Mouse (Mus musculus): ENCODE results near the gene Tnfrsf9. TPM values are rescaled to one million over a fixed set of nuclear protein-coding genes. Genes with fewer than 3 reads are reported as not detected.

Gene Tnfrsf9
- polyA plus RNA-seq, 1 experiment = 0.08 TPM

DNA sequence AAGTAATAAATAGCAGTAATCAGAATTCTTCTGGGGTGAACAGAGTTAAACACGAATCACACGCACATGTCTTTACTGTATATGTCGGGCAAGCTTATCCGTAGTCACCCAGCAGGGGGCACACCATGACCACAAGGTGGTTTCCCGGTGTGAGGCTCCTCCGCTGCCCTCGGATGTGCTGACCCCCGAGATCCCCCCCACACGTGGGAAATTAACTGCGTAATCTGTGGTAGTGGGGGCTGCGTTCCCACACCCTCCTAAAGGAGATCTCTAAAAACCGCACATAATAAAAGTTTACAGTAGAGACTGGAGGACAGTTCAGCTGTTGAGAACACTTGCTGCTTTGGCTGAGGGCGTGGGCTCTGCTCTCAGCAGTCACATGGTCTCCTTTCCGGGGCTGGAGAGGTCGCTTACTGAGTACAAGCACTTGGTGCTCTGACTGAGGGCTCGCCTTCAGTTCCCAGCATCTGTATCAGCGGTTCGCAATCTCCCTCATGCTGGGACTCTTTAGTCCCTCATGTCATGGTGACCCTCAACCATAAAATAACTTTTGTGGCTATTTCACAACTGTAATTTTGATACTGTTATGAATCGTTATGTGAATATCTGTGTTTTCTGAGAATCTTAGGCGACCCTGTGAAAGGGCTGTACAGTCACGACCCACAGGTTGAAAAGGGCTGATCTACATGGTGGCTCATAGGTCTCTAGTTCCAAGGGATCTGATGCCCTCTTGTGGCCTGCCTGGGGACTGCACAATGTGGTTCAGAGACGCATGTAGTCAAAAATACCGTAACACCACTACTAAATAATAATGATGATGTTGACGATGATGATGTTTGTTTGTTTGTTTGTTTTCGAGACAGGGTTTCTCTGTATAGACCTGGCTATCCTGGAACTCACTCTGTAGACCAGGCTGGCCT is 50.5 kb downstream of the Tnfrsf9 start:
- Histone ChIP-seq H3K27me3 (ENCODE audit: control insufficient read depth, insufficient read depth, insufficient read length) (no peaks in the 10 kb centered on the region), H3K79me3 (ENCODE audit: low read depth) (no peaks in the 10 kb centered on the region), H3K36me3 (ENCODE audit: control insufficient read depth, insufficient read depth) (no peaks in the 10 kb centered on the region), H3K79me2 (ENCODE audit: control insufficient read depth, insufficient read depth) (no peaks in the 10 kb centered on the region), H3ac (ENCODE audit: control insufficient read depth, insufficient read length, low read depth) (peak overlapping the region; percentile 50), H3K4me3 (ENCODE audit: insufficient read depth, poor library complexity, severe bottlenecking) (no peak overlapping the region)
- no peak for TF ChIP-seq MYOD1 (IDR thresholded peaks at IDR 0.05; ENCODE audit: control insufficient read depth, insufficient read length, low read depth)
- TF ChIP-seq USF1 (IDR thresholded peaks at IDR 0.05; ENCODE audit: low read depth) = peak; percentile 60
- no peak for TF ChIP-seq CEBPB (IDR thresholded peaks at IDR 0.05; ENCODE audit: low read depth)
- TF ChIP-seq CTCF (IDR thresholded peaks at IDR 0.05; ENCODE audit: control insufficient read depth, insufficient read depth, insufficient read length) = peak; percentile 63
- no peak for TF ChIP-seq FOSL1 (IDR thresholded peaks at IDR 0.05; ENCODE audit: insufficient read depth, low read length, poor library complexity, severe bottlenecking)
- no peak for TF ChIP-seq MAX (IDR thresholded peaks at IDR 0.05)
- TF ChIP-seq MYOG (IDR thresholded peaks at IDR 0.05; ENCODE audit: control insufficient read depth, extremely low read depth, insufficient read length) = no peak

GRCm38 (mm10) chr4:150965555-150965951 is 51.2 kb downstream of the Tnfrsf9 start:
- TF ChIP-seq MAX (IDR thresholded peaks at IDR 0.05) (no peak), CTCF (IDR thresholded peaks at IDR 0.05; ENCODE audit: control insufficient read depth, insufficient read depth, insufficient read length) (peak; percentile 10)
- Histone ChIP-seq H3K4me3 (ENCODE audit: insufficient read depth, poor library complexity, severe bottlenecking) (no peak overlapping the region), H3ac (ENCODE audit: control insufficient read depth, insufficient read length, low read depth) (no peak overlapping the region), H3K79me3 (ENCODE audit: low read depth) (no peaks in the 10 kb centered on the region), H3K36me3 (ENCODE audit: control insufficient read depth, insufficient read depth) (no peaks in the 10 kb centered on the region), H3K79me2 (ENCODE audit: control insufficient read depth, insufficient read depth) (no peaks in the 10 kb centered on the region), H3K27me3 (ENCODE audit: control insufficient read depth, insufficient read depth, insufficient read length) (no peaks in the 10 kb centered on the region)

- Histone ChIP-seq H3K36me3 (ENCODE audit: control insufficient read depth, insufficient read depth) (no peaks in the 10 kb centered on the region), H3ac (ENCODE audit: control insufficient read depth, insufficient read length, low read depth) (no peak overlapping the region), H3K79me3 (ENCODE audit: low read depth) (no peaks in the 10 kb centered on the region), H3K79me2 (ENCODE audit: control insufficient read depth, insufficient read depth) (no peaks in the 10 kb centered on the region), H3K27me3 (ENCODE audit: control insufficient read depth, insufficient read depth, insufficient read length) (no peaks in the 10 kb centered on the region), H3K4me3 (ENCODE audit: insufficient read depth, poor library complexity, severe bottlenecking) (no peak overlapping the region)
- TF ChIP-seq CEBPB (IDR thresholded peaks at IDR 0.05; ENCODE audit: low read depth) = no peak
- TF ChIP-seq CTCF (IDR thresholded peaks at IDR 0.05; ENCODE audit: control insufficient read depth, insufficient read depth, insufficient read length) = peak; percentile 20
These were observed 52.2 kb downstream of the Tnfrsf9 start for GRCm38 (mm10) chr4:150966556-150966955.

DNA sequence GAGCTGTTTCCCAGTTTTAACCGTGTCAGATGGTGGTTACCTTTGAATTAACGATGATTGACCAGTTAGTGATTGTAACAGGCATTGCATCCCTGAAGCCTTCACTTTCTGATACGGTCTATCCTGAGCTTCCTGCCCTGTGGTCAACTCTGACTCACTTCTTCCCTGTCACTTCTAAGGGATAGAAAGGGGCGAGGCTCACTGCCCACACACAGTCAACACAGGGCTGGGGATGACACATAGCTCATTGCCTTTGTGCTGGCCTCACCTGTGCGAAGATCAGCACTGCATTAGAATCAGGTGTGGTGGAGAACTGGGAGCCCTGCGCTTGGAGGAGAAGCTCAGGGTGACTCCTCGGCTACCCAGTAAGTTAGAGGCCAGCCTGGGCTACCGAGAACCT is 54.6 kb downstream of the Tnfrsf9 start:
- Histone ChIP-seq H3K4me3 (ENCODE audit: insufficient read depth, poor library complexity, severe bottlenecking) (no peak overlapping the region), H3K36me3 (ENCODE audit: control insufficient read depth, insufficient read depth) (no peaks in the 10 kb centered on the region), H3K79me2 (ENCODE audit: control insufficient read depth, insufficient read depth) (no peaks in the 10 kb centered on the region), H3ac (ENCODE audit: control insufficient read depth, insufficient read length, low read depth) (no peak overlapping the region), H3K79me3 (ENCODE audit: low read depth) (no peaks in the 10 kb centered on the region), H3K27me3 (ENCODE audit: control insufficient read depth, insufficient read depth, insufficient read length) (no peaks in the 10 kb centered on the region)
- no peak for TF ChIP-seq MAX (IDR thresholded peaks at IDR 0.05)
- no peak for TF ChIP-seq USF1 (IDR thresholded peaks at IDR 0.05; ENCODE audit: low read depth)
- TF ChIP-seq MYOD1 (IDR thresholded peaks at IDR 0.05; ENCODE audit: control insufficient read depth, insufficient read length, low read depth) = no peak
- TF ChIP-seq CEBPB (IDR thresholded peaks at IDR 0.05; ENCODE audit: low read depth) = no peak
- no peak for TF ChIP-seq FOSL1 (IDR thresholded peaks at IDR 0.05; ENCODE audit: insufficient read depth, low read length, poor library complexity, severe bottlenecking)
- TF ChIP-seq MYOG (IDR thresholded peaks at IDR 0.05; ENCODE audit: control insufficient read depth, extremely low read depth, insufficient read length) = no peak
- TF ChIP-seq CTCF (IDR thresholded peaks at IDR 0.05; ENCODE audit: control insufficient read depth, insufficient read depth, insufficient read length) = no peak

DNA sequence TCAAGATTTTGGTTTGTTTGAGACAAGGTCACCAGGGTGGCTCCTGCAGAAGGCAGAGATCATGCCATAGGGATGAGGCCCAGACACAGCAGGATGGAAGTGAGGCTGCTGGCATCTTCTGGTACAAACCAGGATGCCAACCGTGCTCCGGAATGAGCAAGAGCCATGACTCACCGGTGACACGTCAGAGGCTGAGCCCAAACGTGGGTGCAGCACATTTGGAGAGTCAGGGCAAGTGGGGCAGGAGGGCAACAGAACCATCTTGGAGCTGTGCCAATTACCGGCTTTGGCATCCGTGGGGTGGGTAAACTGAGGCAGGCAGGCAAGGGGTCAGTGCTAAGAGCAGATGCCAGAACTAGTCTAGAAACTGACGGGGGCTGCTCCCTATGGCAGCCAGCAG is 58.9 kb downstream of the Tnfrsf9 start:
- H3K79me3 ChIP-seq (ENCODE audit: low read depth) = no peaks in the 10 kb centered on the region
- no peaks in the 10 kb centered on the region for H3K27me3 ChIP-seq (ENCODE audit: control insufficient read depth, insufficient read depth, insufficient read length)
- no peaks in the 10 kb centered on the region for H3K36me3 ChIP-seq (ENCODE audit: control insufficient read depth, insufficient read depth)
- H3K4me3 ChIP-seq (ENCODE audit: insufficient read depth, poor library complexity, severe bottlenecking) = no peak overlapping the region
- no peaks in the 10 kb centered on the region for H3K79me2 ChIP-seq (ENCODE audit: control insufficient read depth, insufficient read depth)
- peak; percentile 68 for TF ChIP-seq MAX (IDR thresholded peaks at IDR 0.05)
- no peak for TF ChIP-seq USF1 (IDR thresholded peaks at IDR 0.05; ENCODE audit: low read depth)
- no peak for TF ChIP-seq MYOG (IDR thresholded peaks at IDR 0.05; ENCODE audit: control insufficient read depth, extremely low read depth, insufficient read length)
- no peak for TF ChIP-seq CTCF (IDR thresholded peaks at IDR 0.05; ENCODE audit: control insufficient read depth, insufficient read depth, insufficient read length)
- peak; percentile 28 for TF ChIP-seq CEBPB (IDR thresholded peaks at IDR 0.05; ENCODE audit: low read depth)
- TF ChIP-seq MYOD1 (IDR thresholded peaks at IDR 0.05; ENCODE audit: control insufficient read depth, insufficient read length, low read depth) = peak; percentile 36
- peak; percentile 79 for TF ChIP-seq FOSL1 (IDR thresholded peaks at IDR 0.05; ENCODE audit: insufficient read depth, low read length, poor library complexity, severe bottlenecking)
- H3ac ChIP-seq (ENCODE audit: control insufficient read depth, insufficient read length, low read depth) = no peak overlapping the region

DNA sequence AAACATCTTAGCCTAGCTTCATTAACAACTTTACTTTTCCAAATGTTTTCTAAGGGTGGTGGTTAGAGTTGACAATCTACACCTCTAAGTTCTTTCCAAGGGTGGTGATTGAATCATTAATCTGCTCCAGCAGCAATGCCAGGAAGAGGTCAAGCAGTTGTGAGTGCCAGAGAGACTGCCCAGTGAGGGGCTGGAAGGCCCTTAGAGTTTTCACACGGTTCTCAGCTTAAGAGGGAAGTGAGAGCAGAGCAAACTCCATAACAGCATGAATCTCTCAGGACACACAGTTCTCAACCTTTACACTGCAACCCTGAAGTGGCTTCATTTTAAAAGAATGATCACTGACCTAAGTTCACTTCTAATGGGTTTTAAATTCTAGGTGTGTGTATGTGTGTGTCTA is 60.8 kb downstream of the Tnfrsf9 start:
- no peaks in the 10 kb centered on the region for H3K27me3 ChIP-seq (ENCODE audit: control insufficient read depth, insufficient read depth, insufficient read length)
- H3K79me2 ChIP-seq (ENCODE audit: control insufficient read depth, insufficient read depth) = no peaks in the 10 kb centered on the region
- no peaks in the 10 kb centered on the region for H3K79me3 ChIP-seq (ENCODE audit: low read depth)
- no peak for TF ChIP-seq MYOD1 (IDR thresholded peaks at IDR 0.05; ENCODE audit: control insufficient read depth, insufficient read length, low read depth)
- TF ChIP-seq FOSL1 (IDR thresholded peaks at IDR 0.05; ENCODE audit: insufficient read depth, low read length, poor library complexity, severe bottlenecking) = no peak
- TF ChIP-seq CEBPB (IDR thresholded peaks at IDR 0.05; ENCODE audit: low read depth) = no peak
- TF ChIP-seq MAX (IDR thresholded peaks at IDR 0.05) = no peak
- TF ChIP-seq CTCF (IDR thresholded peaks at IDR 0.05; ENCODE audit: control insufficient read depth, insufficient read depth, insufficient read length) = no peak
- TF ChIP-seq USF1 (IDR thresholded peaks at IDR 0.05; ENCODE audit: low read depth) = no peak
- no peak for TF ChIP-seq MYOG (IDR thresholded peaks at IDR 0.05; ENCODE audit: control insufficient read depth, extremely low read depth, insufficient read length)
- H3K4me3 ChIP-seq (ENCODE audit: insufficient read depth, poor library complexity, severe bottlenecking) = no peak overlapping the region
- no peaks in the 10 kb centered on the region for H3K36me3 ChIP-seq (ENCODE audit: control insufficient read depth, insufficient read depth)
- H3ac ChIP-seq (ENCODE audit: control insufficient read depth, insufficient read length, low read depth) = no peak overlapping the region
